Mouse (Mus musculus): ENCODE data around the gene Coa4. TPM values are rescaled to one million over a fixed set of nuclear protein-coding genes. Genes with fewer than 3 reads are reported as not detected.

The Coa4 gene
- polyA plus RNA-seq, 1 experiment from 2014 or later, result 19.3 TPM

DNA sequence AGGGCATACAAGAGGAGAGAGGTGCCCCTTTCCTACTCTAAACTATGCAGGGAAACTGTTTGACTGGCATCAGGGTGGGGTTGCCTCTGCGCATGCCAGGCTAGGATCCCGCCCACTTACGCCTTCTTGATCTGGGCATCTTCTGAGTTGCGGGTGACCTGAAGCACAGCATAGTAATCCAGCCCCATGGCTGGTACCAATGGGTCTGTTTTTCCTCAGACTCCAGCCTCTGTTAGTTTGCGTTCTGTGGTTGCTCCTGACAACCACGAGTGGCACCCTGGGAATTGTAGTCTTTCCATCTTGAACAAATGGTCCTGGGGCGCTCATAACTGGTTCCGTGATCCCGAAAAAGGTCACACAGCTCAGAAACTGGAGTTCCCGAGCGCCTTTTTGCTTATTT, 22.3 kb upstream of the Coa4 start, which contains the start of gene Dnajb13:
Gene Dnajb13 (minus strand): TSS at position 388 of the 400 bp plus-strand sequence.
- DNase-seq (ENCODE audit: low spot score), result peak; percentile 14
- Histone ChIP-seq H3K9me3 (no peaks in the 10 kb centered on the region), H3K4me3 (no peak within 1 kb of the TSS), H3K36me3 (replicated peaks) (no peaks in the 10 kb centered on the region), H3K27me3 (replicated peaks; ENCODE audit: low read depth, poor library complexity, severe bottlenecking) (peaks cover 19% of the 10 kb centered on the region; the same call in 1 of the 2 replicates), H3K4me1 (peaks cover 3% of the 10 kb centered on the region; the same call in 1 of the 2 replicates), H3K27ac (replicated peaks) (no peak within 1 kb of the TSS)
- WGBS, result 54% methylated on average over 11 of the region's 11 CpGs

- H3K27me3 ChIP-seq (replicated peaks; ENCODE audit: low read depth, poor library complexity, severe bottlenecking), result no peaks in the 10 kb centered on the region
- WGBS, result 65% methylated on average over 7 of the region's 7 CpGs
- DNase-seq (ENCODE audit: low spot score), result no peak
- no peaks in the 10 kb centered on the region for H3K36me3 ChIP-seq (replicated peaks)
- H3K9me3 ChIP-seq, result no peaks in the 10 kb centered on the region
- no peak overlapping the region for H3K27ac ChIP-seq (replicated peaks)
- H3K4me1 ChIP-seq, result no peaks in the 10 kb centered on the region
- no peak overlapping the region for H3K4me3 ChIP-seq
Observed at GRCm38 (mm10) chr7:100520204-100520603, 16.7 kb upstream of the Coa4 start.

GRCm38 (mm10) chr7:100520663-100521285, 16.1 kb upstream of the Coa4 start:
- Histone ChIP-seq H3K4me1 (no peaks in the 10 kb centered on the region), H3K9me3 (no peaks in the 10 kb centered on the region), H3K27me3 (replicated peaks; ENCODE audit: low read depth, poor library complexity, severe bottlenecking) (no peaks in the 10 kb centered on the region), H3K27ac (replicated peaks) (no peak overlapping the region), H3K36me3 (replicated peaks) (no peaks in the 10 kb centered on the region), H3K4me3 (no peak overlapping the region)
- peak; percentile 88 for DNase-seq (ENCODE audit: low spot score)
- WGBS, result 21% methylated on average over 10 of the region's 10 CpGs

DNA sequence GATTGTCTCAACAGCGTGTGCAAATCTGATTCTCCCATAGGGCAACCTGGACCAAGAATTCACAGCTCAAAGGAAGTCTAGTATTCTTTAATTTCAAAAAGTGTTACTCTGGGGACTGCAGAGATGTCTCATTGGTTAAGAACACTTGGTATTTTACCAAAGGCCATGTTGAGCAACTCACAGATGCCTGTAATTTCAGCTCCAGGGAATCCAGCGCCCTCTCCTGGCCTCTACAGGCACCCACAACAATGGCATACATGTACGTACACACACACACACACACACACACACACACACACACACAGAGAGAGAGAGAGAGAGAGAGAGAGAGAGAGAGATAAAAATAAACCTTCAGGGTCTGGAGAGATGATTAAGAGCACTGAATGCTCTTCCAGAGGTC, 14.6 kb upstream of the Coa4 start:
- H3K4me3 ChIP-seq, result no peak overlapping the region
- H3K36me3 ChIP-seq (replicated peaks), result no peaks in the 10 kb centered on the region
- no peaks in the 10 kb centered on the region for H3K27me3 ChIP-seq (replicated peaks; ENCODE audit: low read depth, poor library complexity, severe bottlenecking)
- 75% methylated on average over 3 of the region's 3 CpGs for WGBS
- no peak for DNase-seq (ENCODE audit: low spot score)
- H3K9me3 ChIP-seq, result no peaks in the 10 kb centered on the region
- no peak overlapping the region for H3K27ac ChIP-seq (replicated peaks)
- H3K4me1 ChIP-seq, result no peaks in the 10 kb centered on the region

GRCm38 (mm10) chr7:100524669-100525068, 12.2 kb upstream of the Coa4 start:
- no peaks in the 10 kb centered on the region for H3K27me3 ChIP-seq (replicated peaks; ENCODE audit: low read depth, poor library complexity, severe bottlenecking)
- no peaks in the 10 kb centered on the region for H3K9me3 ChIP-seq
- no peak overlapping the region for H3K27ac ChIP-seq (replicated peaks)
- DNase-seq (ENCODE audit: low spot score), result no peak
- no peaks in the 10 kb centered on the region for H3K4me1 ChIP-seq
- 74% methylated on average over 8 of the region's 8 CpGs for WGBS
- H3K4me3 ChIP-seq, result no peak overlapping the region
- no peaks in the 10 kb centered on the region for H3K36me3 ChIP-seq (replicated peaks)

DNA sequence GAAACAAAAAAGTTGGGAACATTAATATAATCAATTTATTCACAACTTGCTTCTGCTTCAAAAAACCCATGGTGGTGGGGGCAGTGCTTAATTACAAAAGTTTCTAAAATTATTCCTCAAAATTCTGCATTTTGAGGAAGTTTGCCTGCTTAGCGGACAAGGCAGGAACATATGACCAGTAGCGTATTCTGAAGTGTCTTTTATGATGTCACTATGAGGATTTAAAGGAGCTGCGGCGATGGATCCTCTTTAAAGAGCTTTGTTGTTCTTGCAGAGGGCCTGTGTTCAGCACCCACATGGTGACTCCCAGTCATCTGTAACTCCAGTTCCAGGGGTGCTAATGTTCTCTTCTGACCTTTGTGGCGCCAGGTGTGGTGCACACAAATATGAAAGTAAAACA, 6.1 kb upstream of the Coa4 start:
- WGBS, result 90% methylated on average over 5 of the region's 5 CpGs
- DNase-seq (ENCODE audit: low spot score), result no peak
- no peaks in the 10 kb centered on the region for H3K36me3 ChIP-seq (replicated peaks)
- no peaks in the 10 kb centered on the region for H3K9me3 ChIP-seq
- H3K4me1 ChIP-seq, result no peaks in the 10 kb centered on the region
- no peak overlapping the region for H3K4me3 ChIP-seq
- H3K27ac ChIP-seq (replicated peaks), result no peak overlapping the region
- H3K27me3 ChIP-seq (replicated peaks; ENCODE audit: low read depth, poor library complexity, severe bottlenecking), result no peaks in the 10 kb centered on the region

GRCm38 (mm10) chr7:100533503-100533902, 3.4 kb upstream of the Coa4 start:
- Histone ChIP-seq H3K36me3 (replicated peaks) (no peaks in the 10 kb centered on the region), H3K27ac (replicated peaks) (no peak overlapping the region), H3K9me3 (no peaks in the 10 kb centered on the region), H3K4me1 (peaks cover 14% of the 10 kb centered on the region), H3K4me3 (no peak overlapping the region), H3K27me3 (replicated peaks; ENCODE audit: low read depth, poor library complexity, severe bottlenecking) (no peaks in the 10 kb centered on the region)
- WGBS, result 76% methylated on average over 2 of the region's 2 CpGs
- DNase-seq (ENCODE audit: low spot score), result no peak

- WGBS, result 85% methylated on average over 3 of the region's 3 CpGs
- H3K27ac ChIP-seq (replicated peaks), result no peak overlapping the region
- no peak for DNase-seq (ENCODE audit: low spot score)
- H3K4me1 ChIP-seq, result peaks cover 14% of the 10 kb centered on the region
- H3K9me3 ChIP-seq, result no peaks in the 10 kb centered on the region
- no peak overlapping the region for H3K4me3 ChIP-seq
- H3K27me3 ChIP-seq (replicated peaks; ENCODE audit: low read depth, poor library complexity, severe bottlenecking), result no peaks in the 10 kb centered on the region
- peaks cover 6% of the 10 kb centered on the region for H3K36me3 ChIP-seq (replicated peaks)
Observed at GRCm38 (mm10) chr7:100534216-100534615, 2.7 kb upstream of the Coa4 start.

DNA sequence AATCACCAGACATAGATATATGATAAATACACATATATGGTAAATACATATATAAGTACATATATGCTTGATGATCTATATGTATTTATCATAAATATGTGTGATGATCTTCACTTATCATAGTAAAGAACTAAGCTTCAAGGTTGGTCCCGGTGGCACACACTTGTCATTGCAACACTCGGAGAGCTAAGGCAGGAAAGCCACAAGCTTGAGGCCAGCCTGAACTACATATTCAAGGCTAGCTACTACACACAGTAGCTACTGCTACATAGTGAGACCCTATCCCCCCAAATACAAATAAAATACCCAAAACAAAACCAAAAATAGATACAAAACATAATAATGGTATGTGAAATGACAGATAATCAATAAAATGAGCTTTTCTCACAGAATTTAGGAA, 1.0 kb upstream of the Coa4 start:
- DNase-seq (ENCODE audit: low spot score), result no peak
- Histone ChIP-seq H3K4me3 (peak overlapping the region; percentile 69), H3K36me3 (replicated peaks) (peaks cover 20% of the 10 kb centered on the region), H3K27me3 (replicated peaks; ENCODE audit: low read depth, poor library complexity, severe bottlenecking) (no peaks in the 10 kb centered on the region), H3K9me3 (no peaks in the 10 kb centered on the region), H3K27ac (replicated peaks) (peak overlapping the region; percentile 88; the same call in 1 of the 2 replicates), H3K4me1 (peaks cover 14% of the 10 kb centered on the region)
- 86% methylated on average over 2 of the region's 2 CpGs for whole genome bisulfite sequencing

- H3K27me3 ChIP-seq (replicated peaks; ENCODE audit: low read depth, poor library complexity, severe bottlenecking), result no peaks in the 10 kb centered on the region
- peak overlapping the region; percentile 88 for H3K27ac ChIP-seq (replicated peaks)
- H3K36me3 ChIP-seq (replicated peaks), result peaks cover 20% of the 10 kb centered on the region
- H3K4me1 ChIP-seq, result peaks cover 14% of the 10 kb centered on the region
- peak overlapping the region; percentile 69 for H3K4me3 ChIP-seq
- 34% methylated on average over 7 of the region's 7 CpGs for WGBS
- no peak for DNase-seq (ENCODE audit: low spot score)
- no peaks in the 10 kb centered on the region for H3K9me3 ChIP-seq
Observed at GRCm38 (mm10) chr7:100537519-100537902, 640 bp downstream of the Coa4 start.

GRCm38 (mm10) chr7:100539516-100539915, 2.6 kb downstream of the Coa4 start:
- 96% methylated on average over 9 of the region's 9 CpGs for WGBS
- Histone ChIP-seq H3K27me3 (replicated peaks; ENCODE audit: low read depth, poor library complexity, severe bottlenecking) (no peaks in the 10 kb centered on the region), H3K4me3 (no peak overlapping the region), H3K4me1 (peaks cover 14% of the 10 kb centered on the region), H3K9me3 (no peaks in the 10 kb centered on the region), H3K36me3 (replicated peaks) (peaks cover 20% of the 10 kb centered on the region), H3K27ac (replicated peaks) (no peak overlapping the region)
- DNase-seq (ENCODE audit: low spot score), result no peak

DNA sequence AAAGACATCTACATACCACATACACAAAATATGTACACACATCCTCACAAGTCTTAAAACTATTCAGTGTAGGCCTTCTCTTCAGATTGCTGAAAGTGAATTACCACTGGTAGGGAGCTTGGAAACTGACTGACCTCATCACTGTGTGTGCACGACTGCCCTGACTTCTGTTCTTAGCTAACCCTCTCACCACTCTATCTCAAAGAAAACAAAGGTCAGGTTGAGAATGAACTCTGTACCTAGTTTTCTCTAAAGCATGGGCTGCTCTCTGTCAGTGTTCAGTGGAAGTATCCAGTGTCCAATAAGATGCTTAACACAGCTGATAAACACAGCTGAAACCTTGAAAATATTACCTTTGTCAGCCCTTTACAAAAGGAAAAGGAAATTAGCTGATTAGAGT, 7.6 kb downstream of the Coa4 start:
- no peak for DNase-seq (ENCODE audit: low spot score)
- 56% methylated on average over 1 of the region's 1 CpGs for WGBS
- H3K4me3 ChIP-seq, result no peak overlapping the region
- no peaks in the 10 kb centered on the region for H3K27me3 ChIP-seq (replicated peaks; ENCODE audit: low read depth, poor library complexity, severe bottlenecking)
- no peaks in the 10 kb centered on the region for H3K4me1 ChIP-seq
- H3K36me3 ChIP-seq (replicated peaks), result peaks cover 21% of the 10 kb centered on the region
- H3K27ac ChIP-seq (replicated peaks), result no peak overlapping the region
- H3K9me3 ChIP-seq, result no peaks in the 10 kb centered on the region

DNA sequence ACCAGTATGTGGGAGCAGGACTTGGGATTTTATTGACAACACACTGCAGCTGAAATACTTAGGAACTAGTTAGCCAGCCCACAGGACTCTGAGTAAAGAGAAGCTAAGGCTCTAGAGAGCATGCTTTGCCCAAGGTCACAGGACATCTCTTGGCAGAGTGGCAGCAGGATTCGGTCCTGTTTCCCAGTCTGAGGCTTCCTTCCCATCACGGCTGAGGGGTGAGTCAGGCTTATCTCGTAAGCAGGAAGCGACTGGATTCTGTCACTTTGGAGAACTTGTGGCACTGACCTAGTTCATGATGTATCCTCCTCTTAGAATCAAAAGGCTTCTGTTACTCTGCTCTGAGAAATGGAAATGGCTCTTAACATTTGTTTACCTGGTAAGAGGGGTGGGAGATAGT, 10.8 kb downstream of the Coa4 start:
- peaks cover 14% of the 10 kb centered on the region for H3K36me3 ChIP-seq (replicated peaks)
- WGBS, result 85% methylated on average over 4 of the region's 4 CpGs
- H3K4me1 ChIP-seq, result no peaks in the 10 kb centered on the region
- no peak for DNase-seq (ENCODE audit: low spot score)
- H3K4me3 ChIP-seq, result no peak overlapping the region
- H3K9me3 ChIP-seq, result no peaks in the 10 kb centered on the region
- no peak overlapping the region for H3K27ac ChIP-seq (replicated peaks)
- no peaks in the 10 kb centered on the region for H3K27me3 ChIP-seq (replicated peaks; ENCODE audit: low read depth, poor library complexity, severe bottlenecking)

All from embryonic facial prominence, embryonic 10.5 days (tissue).